Mouse (Mus musculus): ENCODE results near the gene Smc3. TPM values are rescaled to one million over a fixed set of nuclear protein-coding genes. Genes with fewer than 3 reads are reported as not detected.

Gene Smc3
- polyA plus RNA-seq, 1 experiment from 2014 or later = 80.6 TPM

DNA sequence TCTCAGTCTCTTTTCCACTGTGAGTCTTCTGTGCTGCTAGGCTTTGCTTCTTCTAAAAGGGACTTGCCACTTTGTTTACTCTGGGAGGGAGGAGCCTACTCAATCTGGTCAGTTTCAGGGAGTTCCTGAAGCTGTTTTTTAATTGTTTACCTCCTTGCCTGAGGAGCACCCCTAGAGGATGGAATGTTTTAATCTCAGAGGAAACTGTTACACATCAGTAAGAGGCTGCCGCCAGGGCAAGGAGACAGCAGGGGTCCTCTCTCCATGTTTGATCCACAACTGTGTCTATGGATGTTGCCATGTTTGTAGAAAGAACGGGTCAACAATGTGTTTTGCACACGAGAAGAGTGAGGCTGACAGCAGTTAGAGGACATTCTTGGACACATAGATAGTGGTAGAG lies 39.8 kb upstream of the Smc3 start:
- no peak overlapping the region for H3K4me2 ChIP-seq
- no peaks in the 10 kb centered on the region for H3K9me3 ChIP-seq (ENCODE audit: control insufficient read depth, low read length)
- H3K27ac ChIP-seq (ENCODE audit: low read depth, low read length) = no peak overlapping the region
- no peak overlapping the region for H3K9ac ChIP-seq (ENCODE audit: low read depth, low read length)
- H3K27me3 ChIP-seq (replicated peaks; ENCODE audit: control insufficient read depth, insufficient read depth, low read length) = no peaks in the 10 kb centered on the region
- DNase-seq (ENCODE audit: low spot score) (no peak), ATAC-seq (replicated peaks; ENCODE audit: low FRiP score) (no peak)
- peaks cover 14% of the 10 kb centered on the region for H3K4me1 ChIP-seq (replicated peaks; ENCODE audit: control insufficient read depth, insufficient read depth, low read length)
- WGBS = 80% methylated on average over 3 of the region's 3 CpGs
- no peak overlapping the region for H3K4me3 ChIP-seq (ENCODE audit: low read depth, low read length)
- no peaks in the 10 kb centered on the region for H3K36me3 ChIP-seq (ENCODE audit: control insufficient read depth, insufficient read depth, low read length)

DNA sequence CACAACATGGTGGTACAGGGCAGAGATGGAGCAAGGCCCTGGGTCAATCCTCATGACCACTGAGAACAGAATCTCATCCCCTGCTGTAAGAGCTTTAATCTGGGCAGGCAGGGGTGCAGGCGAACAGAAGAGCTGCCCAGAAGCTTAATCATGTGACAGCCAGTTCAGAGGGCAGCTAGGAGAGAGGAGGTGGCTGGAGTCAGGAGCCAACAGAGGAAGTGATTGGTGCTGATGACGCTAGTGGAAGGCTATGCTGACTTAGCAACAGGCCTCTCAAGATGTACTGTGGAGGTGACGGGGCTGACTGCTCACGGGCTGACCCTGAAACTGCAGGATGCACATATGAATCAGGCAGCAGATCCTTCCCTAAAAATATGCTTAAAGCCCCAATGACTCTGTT lies 36.0 kb upstream of the Smc3 start:
- H3K36me3 ChIP-seq (ENCODE audit: control insufficient read depth, insufficient read depth, low read length) = no peaks in the 10 kb centered on the region
- H3K9ac ChIP-seq (ENCODE audit: low read depth, low read length) = no peak overlapping the region
- no peak for DNase-seq (ENCODE audit: low spot score)
- H3K4me2 ChIP-seq = no peak overlapping the region
- no peaks in the 10 kb centered on the region for H3K9me3 ChIP-seq (ENCODE audit: control insufficient read depth, low read length)
- H3K4me3 ChIP-seq (ENCODE audit: low read depth, low read length) = no peak overlapping the region
- 37% methylated on average over 4 of the region's 4 CpGs for WGBS
- no peaks in the 10 kb centered on the region for H3K4me1 ChIP-seq (replicated peaks; ENCODE audit: control insufficient read depth, insufficient read depth, low read length)
- no peak overlapping the region for H3K27ac ChIP-seq (ENCODE audit: low read depth, low read length)
- no peak for ATAC-seq (replicated peaks; ENCODE audit: low FRiP score)
- H3K27me3 ChIP-seq (replicated peaks; ENCODE audit: control insufficient read depth, insufficient read depth, low read length) = no peaks in the 10 kb centered on the region

- H3K4me1 ChIP-seq (replicated peaks; ENCODE audit: control insufficient read depth, insufficient read depth, low read length) = no peaks in the 10 kb centered on the region
- H3K9me3 ChIP-seq (ENCODE audit: control insufficient read depth, low read length) = no peaks in the 10 kb centered on the region
- no peaks in the 10 kb centered on the region for H3K36me3 ChIP-seq (ENCODE audit: control insufficient read depth, insufficient read depth, low read length)
- no peak overlapping the region for H3K9ac ChIP-seq (ENCODE audit: low read depth, low read length)
- H3K4me2 ChIP-seq = no peak overlapping the region
- H3K4me3 ChIP-seq (ENCODE audit: low read depth, low read length) = no peak overlapping the region
- ATAC-seq (replicated peaks; ENCODE audit: low FRiP score) (no peak), DNase-seq (ENCODE audit: low spot score) (no peak)
- H3K27me3 ChIP-seq (replicated peaks; ENCODE audit: control insufficient read depth, insufficient read depth, low read length) = no peaks in the 10 kb centered on the region
- no peak overlapping the region for H3K27ac ChIP-seq (ENCODE audit: low read depth, low read length)
- 81% methylated on average over 14 of the region's 14 CpGs for WGBS
Measured at GRCm38 (mm10) chr19:53565565-53566277, 34.5 kb upstream of the Smc3 start.

DNA sequence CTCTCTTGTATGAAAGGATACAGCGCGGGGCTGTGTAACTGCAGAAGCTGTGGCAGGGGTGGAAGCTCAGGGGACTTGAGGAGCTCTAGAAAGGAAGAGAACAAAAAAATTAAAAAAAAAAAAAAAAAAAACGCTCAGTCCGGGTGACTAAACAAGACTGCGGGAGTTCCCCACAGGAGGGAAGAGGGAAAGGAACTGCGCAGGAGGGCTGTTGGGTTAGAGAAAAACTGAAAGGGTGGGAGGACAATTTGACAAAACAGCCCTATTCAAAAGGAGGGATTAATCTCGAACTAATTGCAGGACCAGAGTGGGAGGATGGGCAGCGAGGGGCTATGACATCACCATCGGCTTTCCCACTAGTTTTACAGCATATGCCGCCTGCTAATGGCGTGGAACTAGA lies 32.3 kb upstream of the Smc3 start:
- DNase-seq (ENCODE audit: low spot score) = no peak
- Histone ChIP-seq H3K4me1 (replicated peaks; ENCODE audit: control insufficient read depth, insufficient read depth, low read length) (peaks cover 11% of the 10 kb centered on the region), H3K27ac (ENCODE audit: low read depth, low read length) (no peak overlapping the region), H3K4me3 (ENCODE audit: low read depth, low read length) (no peak overlapping the region), H3K9me3 (ENCODE audit: control insufficient read depth, low read length) (no peaks in the 10 kb centered on the region), H3K4me2 (no peak overlapping the region), H3K36me3 (ENCODE audit: control insufficient read depth, insufficient read depth, low read length) (no peaks in the 10 kb centered on the region), H3K27me3 (replicated peaks; ENCODE audit: control insufficient read depth, insufficient read depth, low read length) (no peaks in the 10 kb centered on the region), H3K9ac (ENCODE audit: low read depth, low read length) (no peak overlapping the region)
- no peak for ATAC-seq (replicated peaks; ENCODE audit: low FRiP score)
- 43% methylated on average over 11 of the region's 11 CpGs for WGBS

DNA sequence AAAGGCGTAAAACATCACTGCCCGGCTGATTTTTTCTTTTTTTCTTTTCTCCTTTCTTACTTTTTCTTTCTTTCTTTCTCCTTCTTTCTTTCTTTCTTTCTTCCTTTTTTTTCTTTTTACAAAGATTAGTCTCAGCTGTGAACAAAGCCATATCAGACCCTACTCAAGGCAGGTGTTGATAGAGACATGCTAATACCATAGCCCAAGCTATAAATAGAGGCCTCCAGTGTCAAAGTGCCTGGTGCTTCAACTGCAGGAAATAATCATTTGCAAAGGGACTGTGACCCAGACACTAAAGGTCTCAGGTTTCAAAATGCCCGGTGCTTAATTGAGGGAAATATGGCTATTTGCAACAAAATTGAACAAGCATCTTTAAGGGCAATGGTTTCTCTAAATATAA lies 31.6 kb upstream of the Smc3 start:
- Histone ChIP-seq H3K4me1 (replicated peaks; ENCODE audit: control insufficient read depth, insufficient read depth, low read length) (peaks cover 11% of the 10 kb centered on the region), H3K9me3 (ENCODE audit: control insufficient read depth, low read length) (no peaks in the 10 kb centered on the region), H3K27ac (ENCODE audit: low read depth, low read length) (no peak overlapping the region), H3K4me2 (no peak overlapping the region), H3K27me3 (replicated peaks; ENCODE audit: control insufficient read depth, insufficient read depth, low read length) (no peaks in the 10 kb centered on the region), H3K9ac (ENCODE audit: low read depth, low read length) (no peak overlapping the region), H3K4me3 (ENCODE audit: low read depth, low read length) (no peak overlapping the region), H3K36me3 (ENCODE audit: control insufficient read depth, insufficient read depth, low read length) (no peaks in the 10 kb centered on the region)
- 73% methylated on average over 3 of the region's 3 CpGs for WGBS
- DNase-seq (ENCODE audit: low spot score) (no peak), ATAC-seq (replicated peaks; ENCODE audit: low FRiP score) (no peak)

DNA sequence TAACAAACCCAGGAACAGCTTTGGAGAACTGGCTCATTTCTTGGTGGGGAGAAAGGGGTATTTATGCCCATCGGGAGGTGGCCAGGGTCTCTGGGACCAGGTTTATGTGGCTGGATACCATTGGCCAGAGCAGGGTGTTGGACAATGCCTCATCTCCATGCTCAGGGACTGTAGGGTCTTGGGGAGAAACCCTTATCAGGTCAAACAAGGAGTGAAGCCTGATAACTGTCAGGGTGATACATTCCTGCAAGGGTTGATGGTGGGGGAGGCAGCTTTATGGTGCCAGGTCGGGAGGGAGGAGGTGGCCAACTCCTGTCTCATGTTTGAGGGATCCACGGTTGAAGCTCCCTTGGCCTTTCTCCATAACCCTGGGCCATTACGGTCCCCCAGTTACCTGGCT lies 29.1 kb upstream of the Smc3 start:
- Histone ChIP-seq H3K36me3 (ENCODE audit: control insufficient read depth, insufficient read depth, low read length) (no peaks in the 10 kb centered on the region), H3K4me3 (ENCODE audit: low read depth, low read length) (no peak overlapping the region), H3K27me3 (replicated peaks; ENCODE audit: control insufficient read depth, insufficient read depth, low read length) (no peaks in the 10 kb centered on the region), H3K4me1 (replicated peaks; ENCODE audit: control insufficient read depth, insufficient read depth, low read length) (peaks cover 11% of the 10 kb centered on the region), H3K9ac (ENCODE audit: low read depth, low read length) (no peak overlapping the region), H3K27ac (ENCODE audit: low read depth, low read length) (no peak overlapping the region), H3K4me2 (no peak overlapping the region), H3K9me3 (ENCODE audit: control insufficient read depth, low read length) (no peaks in the 10 kb centered on the region)
- ATAC-seq (replicated peaks; ENCODE audit: low FRiP score) (no peak), DNase-seq (ENCODE audit: low spot score) (peak; percentile 29)
- WGBS = 49% methylated on average over 4 of the region's 4 CpGs

- H3K9me3 ChIP-seq (ENCODE audit: control insufficient read depth, low read length) = no peaks in the 10 kb centered on the region
- no peak overlapping the region for H3K4me2 ChIP-seq
- peaks cover 11% of the 10 kb centered on the region for H3K4me1 ChIP-seq (replicated peaks; ENCODE audit: control insufficient read depth, insufficient read depth, low read length)
- no peaks in the 10 kb centered on the region for H3K27me3 ChIP-seq (replicated peaks; ENCODE audit: control insufficient read depth, insufficient read depth, low read length)
- no peak overlapping the region for H3K9ac ChIP-seq (ENCODE audit: low read depth, low read length)
- DNase-seq (ENCODE audit: low spot score) = peak; percentile 27
- 54% methylated on average over 18 of the region's 18 CpGs for WGBS
- H3K4me3 ChIP-seq (ENCODE audit: low read depth, low read length) = no peak overlapping the region
- H3K27ac ChIP-seq (ENCODE audit: low read depth, low read length) = no peak overlapping the region
- H3K36me3 ChIP-seq (ENCODE audit: control insufficient read depth, insufficient read depth, low read length) = no peaks in the 10 kb centered on the region
- ATAC-seq (replicated peaks; ENCODE audit: low FRiP score) = no peak
Measured at GRCm38 (mm10) chr19:53571501-53572428, 28.4 kb upstream of the Smc3 start.

DNA sequence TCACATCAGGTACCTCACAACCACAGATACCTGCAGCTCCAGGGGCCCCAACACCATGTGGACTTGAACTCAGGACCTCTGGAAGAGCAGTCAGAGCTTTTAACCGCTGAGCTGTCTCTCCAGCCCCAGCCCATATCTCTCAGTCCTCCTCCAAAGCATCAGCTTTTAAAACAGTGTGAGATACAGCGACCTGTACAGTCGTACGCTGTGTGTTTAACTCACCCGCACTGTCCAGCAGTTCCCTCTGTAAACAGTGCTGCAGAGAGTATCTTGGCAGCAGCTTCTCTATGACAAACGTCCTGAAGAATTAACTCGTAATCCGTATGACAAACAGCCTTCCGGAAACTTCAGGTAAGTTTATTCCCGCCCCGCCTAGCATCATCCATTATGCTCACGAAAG lies 27.6 kb upstream of the Smc3 start:
- Histone ChIP-seq H3K27ac (ENCODE audit: low read depth, low read length) (no peak overlapping the region), H3K9ac (ENCODE audit: low read depth, low read length) (no peak overlapping the region), H3K36me3 (ENCODE audit: control insufficient read depth, insufficient read depth, low read length) (no peaks in the 10 kb centered on the region), H3K4me2 (no peak overlapping the region), H3K27me3 (replicated peaks; ENCODE audit: control insufficient read depth, insufficient read depth, low read length) (no peaks in the 10 kb centered on the region), H3K4me1 (replicated peaks; ENCODE audit: control insufficient read depth, insufficient read depth, low read length) (peaks cover 11% of the 10 kb centered on the region), H3K9me3 (ENCODE audit: control insufficient read depth, low read length) (no peaks in the 10 kb centered on the region), H3K4me3 (ENCODE audit: low read depth, low read length) (no peak overlapping the region)
- DNase-seq (ENCODE audit: low spot score) = peak; percentile 9
- no peak for ATAC-seq (replicated peaks; ENCODE audit: low FRiP score)
- WGBS = 76% methylated on average over 12 of the region's 12 CpGs

All from liver, embryonic 11.5 days (tissue).